Mouse (Mus musculus) lung, postnatal 10 days (tissue): ENCODE measurements around the gene Csrnp1.
A peak's percentile ranks its signal among the peaks of the same experiment; 100 is the strongest.

ENCODE experiments used
- DNase-seq: peaks from one replicate; pipeline ENCODE4 v3.0.0; 2021

The Csrnp1 gene

GRCm38 (mm10) chr9:119941407-119941806 is 43.1 kb downstream of the Csrnp1 start:
- no peak for DNase-seq

DNA sequence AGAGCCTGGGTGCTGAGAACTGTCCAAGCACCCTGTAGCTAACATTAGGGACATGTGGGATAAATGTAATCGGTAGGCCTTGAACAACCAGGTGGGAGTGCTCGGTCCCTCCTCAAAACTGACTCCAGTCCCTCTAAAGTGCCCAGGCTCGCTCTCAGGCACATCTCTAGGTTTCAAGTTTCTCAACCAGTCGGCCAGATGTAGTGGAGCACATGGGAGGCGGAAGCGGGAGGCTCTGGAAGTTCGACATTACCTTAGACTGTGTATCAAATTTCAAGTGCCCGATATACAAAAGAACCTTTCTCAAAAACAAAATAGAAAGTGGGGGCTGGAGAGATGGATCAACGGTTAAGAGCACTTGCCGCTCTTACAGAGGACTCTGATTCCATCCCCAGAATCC is 44.8 kb downstream of the Csrnp1 start:
- no peak for DNase-seq

GRCm38 (mm10) chr9:119938496-119938895 is 46.0 kb downstream of the Csrnp1 start:
- DNase-seq: no peak

GRCm38 (mm10) chr9:119937005-119937773 is 47.3 kb downstream of the Csrnp1 start, which contains the start of the genes Gorasp1 and Ttc21a:
TSS of gene Gorasp1 (minus strand) at chr9:119937565.
TSS of gene Ttc21a (plus strand) at chr9:119937606.
- peak; percentile 97 for DNase-seq

- no peak for DNase-seq
Measured at GRCm38 (mm10) chr9:119933675-119934074, 50.8 kb downstream of the Csrnp1 start.

- no peak for DNase-seq
Measured at GRCm38 (mm10) chr9:119932358-119932757, 52.1 kb downstream of the Csrnp1 start.

DNA sequence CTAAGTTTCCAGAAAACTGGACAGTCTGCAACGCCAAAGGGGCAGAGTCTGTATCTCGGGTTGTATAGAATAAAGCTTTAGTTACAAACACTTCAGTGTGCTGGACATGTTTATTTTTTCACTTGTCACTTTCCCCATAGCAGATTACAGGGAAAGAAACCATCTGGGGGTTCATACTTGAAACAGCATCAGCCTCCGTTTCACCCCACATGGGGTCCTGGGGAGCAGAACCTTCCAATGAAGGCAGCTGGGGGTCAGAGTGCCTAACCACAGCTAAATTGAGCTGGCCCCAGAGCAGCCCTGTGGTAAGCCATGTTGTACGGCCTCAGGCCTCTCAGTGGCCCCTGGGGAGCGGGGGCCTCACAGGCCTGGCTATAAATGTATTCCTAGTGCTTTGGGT is 58.0 kb downstream of the Csrnp1 start:
- DNase-seq: peak; percentile 45

GRCm38 (mm10) chr9:119925729-119926128 is 58.7 kb downstream of the Csrnp1 start:
- DNase-seq: no peak

DNA sequence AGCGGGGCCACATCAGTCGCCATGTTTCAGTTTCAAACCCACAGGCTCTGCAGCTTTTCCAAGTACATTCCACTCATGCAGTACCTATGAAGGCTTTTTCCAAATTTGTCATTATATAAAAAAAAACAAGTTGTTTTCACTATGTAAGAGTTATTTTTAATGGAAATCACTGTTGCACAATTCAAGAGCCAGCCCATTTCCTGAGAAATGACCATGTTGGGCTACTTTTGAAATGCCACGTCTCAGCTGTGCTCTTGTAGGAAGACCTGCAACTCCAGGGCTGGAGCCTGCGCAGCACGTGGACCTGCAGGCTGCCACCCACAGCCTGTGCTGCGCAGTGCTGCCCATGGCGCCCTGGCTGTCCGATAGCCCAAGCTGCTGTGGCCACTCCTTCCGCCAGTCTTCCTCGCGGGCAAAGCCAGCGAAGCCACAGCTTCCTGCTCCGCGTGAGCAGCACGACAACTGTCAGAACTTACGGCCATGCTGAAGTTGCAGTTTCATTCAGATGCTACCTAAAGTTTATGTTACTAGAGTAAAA is 59.3 kb downstream of the Csrnp1 start:
- peak; percentile 47 for DNase-seq

DNA sequence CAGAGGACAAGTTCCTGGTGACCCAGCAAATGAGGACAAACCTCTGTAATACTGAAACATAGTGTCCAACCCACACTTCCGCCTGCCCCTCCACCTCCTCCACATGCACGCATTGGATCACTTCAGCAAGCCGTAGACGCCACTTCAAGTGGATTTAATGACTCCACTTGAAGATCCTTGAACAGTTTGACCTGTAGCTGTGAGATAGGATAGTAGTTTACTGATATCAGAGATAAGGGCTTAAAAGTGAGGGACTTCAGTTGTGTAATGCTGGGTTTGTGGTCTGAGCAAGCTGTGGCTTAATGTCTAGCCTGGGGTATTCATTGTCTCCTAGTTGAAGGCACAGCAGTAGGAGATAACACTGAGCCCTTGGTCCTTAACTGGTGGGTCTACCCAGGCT is 61.0 kb downstream of the Csrnp1 start:
- no peak for DNase-seq
